Mouse (Mus musculus): ENCODE data around the gene H2-M10.2. TPM values are rescaled to one million over a fixed set of nuclear protein-coding genes. Genes with fewer than 3 reads are reported as not detected.
"Not testable (repeated sequence)": the region's sequence is repeated elsewhere in the genome, so short reads cannot be mapped to it uniquely, and the experiment has no call there.

H2-M10.2 gene
- polyA plus RNA-seq (2014; fragmentation: Nextera tagmentation; extraction: Ambion mirVana) = not detected in 2 replicates

GRCm38 (mm10) chr17:36286390-36286789 is at the start of gene H2-M10.2:
Gene H2-M10.2 (minus strand): TSS chr17:36286490.
- Histone ChIP-seq H3K27me3 (ENCODE audit: control insufficient read depth, insufficient read depth, low read length) (no peaks in the 10 kb centered on the region), H3K9me3 (ENCODE audit: control insufficient read depth, low read length) (no peaks in the 10 kb centered on the region; the same call in 1 of the 2 replicates), H3K4me2 (replicated peaks; ENCODE audit: low read depth, low read length) (no peak within 1 kb of the TSS), H3K9ac (ENCODE audit: low read depth, low read length) (no peak within 1 kb of the TSS), H3K36me3 (ENCODE audit: control insufficient read depth, insufficient read depth, low read length) (0 out of 2 replicates have a peak, but pooled peaks cover 3% of the 10 kb centered on the region), H3K4me1 (replicated peaks; ENCODE audit: control insufficient read depth, insufficient read depth, low read length) (no peaks in the 10 kb centered on the region), H3K27ac (ENCODE audit: low read depth, low read length) (no peak within 1 kb of the TSS), H3K4me3 (ENCODE audit: low read depth, low read length) (no peak within 1 kb of the TSS)
- ATAC-seq (ENCODE audit: low FRiP score) = no peak
- DNase-seq (ENCODE audit: low spot score) = no peak
- whole genome bisulfite sequencing = 90% methylated on average over 2 of the region's 2 CpGs

DNA sequence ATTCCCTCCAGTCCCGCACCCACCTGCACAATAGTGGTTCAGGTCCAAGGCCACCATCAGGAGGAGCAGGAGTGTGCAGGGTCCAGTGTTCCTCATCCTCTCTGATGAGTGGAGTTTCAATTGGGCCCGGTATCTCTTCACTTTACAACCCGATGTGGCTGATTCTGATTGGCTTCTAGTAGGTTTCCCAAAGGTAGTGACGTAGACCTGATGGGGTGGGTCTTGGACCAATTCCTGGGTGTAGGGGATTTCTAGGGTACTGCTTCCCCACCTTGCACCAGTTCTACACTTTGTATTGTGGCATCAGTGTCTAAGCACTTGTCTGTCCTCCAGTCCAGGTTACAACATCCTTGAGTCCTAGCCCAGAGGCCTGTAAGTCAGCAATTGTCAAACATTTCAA is 39.8 kb upstream of the H2-M10.2 start, which contains the start of gene H2-M10.1:
Gene H2-M10.1 (minus strand): TSS at position 101 of the 400 bp plus-strand sequence.
- 88% methylated on average over 4 of the region's 4 CpGs for WGBS
- H3K9me3 ChIP-seq (ENCODE audit: control insufficient read depth, low read length) = no peaks in the 10 kb centered on the region

DNA sequence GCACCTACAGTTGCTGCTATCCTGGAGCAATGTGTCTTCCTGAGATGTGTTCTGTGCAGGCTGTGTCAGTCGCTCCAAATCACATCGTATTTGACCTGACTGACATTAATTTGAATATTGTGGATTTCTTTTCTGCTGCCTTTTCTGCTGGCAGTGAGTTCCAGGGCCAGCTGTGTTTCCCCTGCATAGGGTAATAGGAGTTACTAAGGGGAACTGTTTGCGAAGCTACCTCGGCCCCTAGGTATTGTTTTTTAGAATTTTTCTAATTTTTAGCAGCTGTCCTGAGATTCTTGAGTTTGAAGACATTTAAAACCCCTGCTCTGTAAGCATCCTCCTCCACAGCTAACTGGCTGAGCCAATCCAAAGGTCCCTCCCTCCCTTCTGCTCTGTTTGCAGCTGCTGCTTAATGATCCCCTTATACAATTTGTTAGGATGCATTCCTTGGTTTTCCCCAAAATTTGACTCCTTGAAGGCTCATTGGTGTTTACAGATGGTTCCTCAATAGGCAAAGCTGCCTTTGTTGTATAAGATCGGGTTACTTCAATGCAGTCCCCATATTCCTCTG is 29.5 kb upstream of the H2-M10.2 start:
- Histone ChIP-seq H3K9ac (ENCODE audit: low read depth, low read length) (peak overlapping the region; percentile 57), H3K9me3 (ENCODE audit: control insufficient read depth, low read length) (no peaks in the 10 kb centered on the region), H3K4me1 (replicated peaks; ENCODE audit: control insufficient read depth, insufficient read depth, low read length) (no peaks in the 10 kb centered on the region), H3K27ac (ENCODE audit: low read depth, low read length) (no peak overlapping the region), H3K4me2 (replicated peaks; ENCODE audit: low read depth, low read length) (peak overlapping the region; percentile 55), H3K36me3 (ENCODE audit: control insufficient read depth, insufficient read depth, low read length) (no peaks in the 10 kb centered on the region), H3K27me3 (ENCODE audit: control insufficient read depth, insufficient read depth, low read length) (no peaks in the 10 kb centered on the region), H3K4me3 (ENCODE audit: low read depth, low read length) (peak overlapping the region; percentile 50)
- ATAC-seq (ENCODE audit: low FRiP score) (peak; percentile 20; the same call in 1 of the 2 replicates), DNase-seq (ENCODE audit: low spot score) (peak; percentile 7)
- WGBS = 31% methylated on average over 5 of the region's 5 CpGs

More for the DNA sequence above, 39.8 kb upstream of the H2-M10.2 start, which contains the start of gene H2-M10.1:
- Histone ChIP-seq H3K36me3 (ENCODE audit: control insufficient read depth, insufficient read depth, low read length) (no peaks in the 10 kb centered on the region), H3K4me1 (replicated peaks; ENCODE audit: control insufficient read depth, insufficient read depth, low read length) (no peaks in the 10 kb centered on the region), H3K27ac (ENCODE audit: low read depth, low read length) (no peak within 1 kb of the TSS), H3K9ac (ENCODE audit: low read depth, low read length) (no peak within 1 kb of the TSS), H3K27me3 (ENCODE audit: control insufficient read depth, insufficient read depth, low read length) (no peaks in the 10 kb centered on the region), H3K4me3 (ENCODE audit: low read depth, low read length) (no peak within 1 kb of the TSS), H3K4me2 (replicated peaks; ENCODE audit: low read depth, low read length) (no peak within 1 kb of the TSS)
- ATAC-seq (ENCODE audit: low FRiP score) = no peak
- no peak for DNase-seq (ENCODE audit: low spot score)

GRCm38 (mm10) chr17:36315041-36315688 is 28.9 kb upstream of the H2-M10.2 start:
- DNase-seq (ENCODE audit: low spot score) = peak; percentile 66
- Histone ChIP-seq H3K4me2 (replicated peaks; ENCODE audit: low read depth, low read length) (peak overlapping the region; percentile 55), H3K9me3 (ENCODE audit: control insufficient read depth, low read length) (no peaks in the 10 kb centered on the region), H3K9ac (ENCODE audit: low read depth, low read length) (peak overlapping the region; percentile 57), H3K4me1 (replicated peaks; ENCODE audit: control insufficient read depth, insufficient read depth, low read length) (no peaks in the 10 kb centered on the region), H3K4me3 (ENCODE audit: low read depth, low read length) (peak overlapping the region; percentile 50), H3K27me3 (ENCODE audit: control insufficient read depth, insufficient read depth, low read length) (no peaks in the 10 kb centered on the region), H3K36me3 (ENCODE audit: control insufficient read depth, insufficient read depth, low read length) (no peaks in the 10 kb centered on the region), H3K27ac (ENCODE audit: low read depth, low read length) (peak overlapping the region; percentile 42)
- ATAC-seq (ENCODE audit: low FRiP score) = peak; percentile 87
- under 1% methylated on average over 19 of the region's 19 CpGs for WGBS

- 3% methylated on average over 9 of the region's 9 CpGs for WGBS
- Histone ChIP-seq H3K27me3 (ENCODE audit: control insufficient read depth, insufficient read depth, low read length) (no peaks in the 10 kb centered on the region), H3K4me3 (ENCODE audit: low read depth, low read length) (peak overlapping the region; percentile 50), H3K9me3 (ENCODE audit: control insufficient read depth, low read length) (no peaks in the 10 kb centered on the region), H3K4me2 (replicated peaks; ENCODE audit: low read depth, low read length) (peak overlapping the region; percentile 55), H3K9ac (ENCODE audit: low read depth, low read length) (no peak overlapping the region; the same call in 1 of the 2 replicates), H3K36me3 (ENCODE audit: control insufficient read depth, insufficient read depth, low read length) (no peaks in the 10 kb centered on the region), H3K4me1 (replicated peaks; ENCODE audit: control insufficient read depth, insufficient read depth, low read length) (no peaks in the 10 kb centered on the region), H3K27ac (ENCODE audit: low read depth, low read length) (no peak overlapping the region)
- ATAC-seq (ENCODE audit: low FRiP score) (peak; percentile 28; the same call in 1 of the 2 replicates), DNase-seq (ENCODE audit: low spot score) (peak; percentile 58)
Measured at GRCm38 (mm10) chr17:36314511-36314910, 28.2 kb upstream of the H2-M10.2 start.

DNA sequence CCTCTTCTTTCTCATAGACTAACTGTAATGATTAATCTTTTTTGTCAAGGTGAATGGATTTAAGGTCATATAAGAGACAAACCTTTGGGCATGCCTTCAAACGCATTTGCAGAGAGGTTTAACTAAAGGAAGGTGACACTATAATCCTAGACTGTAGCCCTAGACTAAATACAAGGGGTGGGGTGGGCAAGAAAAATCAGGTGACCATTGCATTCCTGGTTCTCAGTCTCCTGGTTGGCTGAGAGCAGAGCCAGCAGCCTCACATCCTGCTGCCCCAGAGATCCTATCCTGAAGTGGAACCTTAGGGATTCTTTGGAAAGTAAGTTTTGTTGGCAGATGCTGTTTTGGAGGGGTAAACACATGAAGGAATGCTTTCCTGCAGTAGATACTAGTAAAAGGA is 23.0 kb upstream of the H2-M10.2 start:
- no peaks in the 10 kb centered on the region for H3K4me1 ChIP-seq (replicated peaks; ENCODE audit: control insufficient read depth, insufficient read depth, low read length)
- no peaks in the 10 kb centered on the region for H3K36me3 ChIP-seq (ENCODE audit: control insufficient read depth, insufficient read depth, low read length)
- 23% methylated on average over 1 of the region's 1 CpGs for WGBS
- H3K27ac ChIP-seq (ENCODE audit: low read depth, low read length) = no peak overlapping the region
- no peaks in the 10 kb centered on the region for H3K9me3 ChIP-seq (ENCODE audit: control insufficient read depth, low read length)
- no peak overlapping the region for H3K9ac ChIP-seq (ENCODE audit: low read depth, low read length)
- no peaks in the 10 kb centered on the region for H3K27me3 ChIP-seq (ENCODE audit: control insufficient read depth, insufficient read depth, low read length)
- no peak overlapping the region for H3K4me2 ChIP-seq (replicated peaks; ENCODE audit: low read depth, low read length)
- DNase-seq (ENCODE audit: low spot score) (no peak), ATAC-seq (ENCODE audit: low FRiP score) (no peak)
- H3K4me3 ChIP-seq (ENCODE audit: low read depth, low read length) = no peak overlapping the region

GRCm38 (mm10) chr17:36308855-36309254 is 22.6 kb upstream of the H2-M10.2 start:
- H3K9ac ChIP-seq (ENCODE audit: low read depth, low read length); H3K4me2 ChIP-seq (replicated peaks; ENCODE audit: low read depth, low read length); H3K27me3 ChIP-seq (ENCODE audit: control insufficient read depth, insufficient read depth, low read length); H3K4me1 ChIP-seq (replicated peaks; ENCODE audit: control insufficient read depth, insufficient read depth, low read length); H3K4me3 ChIP-seq (ENCODE audit: low read depth, low read length); ATAC-seq (ENCODE audit: low FRiP score); H3K9me3 ChIP-seq (ENCODE audit: control insufficient read depth, low read length); H3K36me3 ChIP-seq (ENCODE audit: control insufficient read depth, insufficient read depth, low read length); H3K27ac ChIP-seq (ENCODE audit: low read depth, low read length): not testable (repeated sequence)
- 0% methylated on average over 3 of the region's 3 CpGs for WGBS
- peak; percentile 81 for DNase-seq (ENCODE audit: low spot score)

DNA sequence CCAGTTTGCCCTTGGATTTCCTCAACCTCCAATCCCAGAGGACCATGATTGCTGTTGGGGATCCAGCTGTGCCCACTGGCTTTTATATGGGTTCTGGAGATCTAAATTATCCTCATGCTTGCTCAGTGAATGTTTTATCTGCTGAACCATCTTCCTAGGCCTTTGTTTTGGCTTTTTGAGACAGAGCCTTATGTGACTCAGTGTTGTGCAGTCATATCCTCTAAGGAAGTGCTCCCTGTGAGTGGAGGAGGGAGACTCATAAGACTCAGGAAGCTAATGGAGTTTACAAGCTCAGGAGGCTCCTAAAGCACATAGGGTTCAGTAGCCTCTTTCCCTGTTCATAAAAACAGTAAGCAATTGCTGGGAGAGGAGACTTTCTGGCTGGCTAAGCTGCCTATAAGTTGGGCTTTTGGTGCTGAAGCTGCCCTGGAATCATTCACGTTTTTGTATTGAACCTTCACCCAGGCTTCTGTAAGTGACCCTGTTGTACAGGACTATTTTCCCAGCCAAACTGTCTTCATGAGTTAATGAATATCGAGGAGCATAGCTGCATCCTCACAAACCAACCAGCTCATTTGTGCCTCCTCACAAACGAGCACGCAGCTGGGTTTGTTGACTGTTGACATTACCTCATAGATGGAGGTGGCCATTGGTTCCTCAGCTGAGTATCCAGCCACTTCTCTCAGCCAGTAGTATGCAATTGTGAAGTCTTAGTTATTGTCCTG is 4.6 kb downstream of the H2-M10.2 start:
- Histone ChIP-seq H3K36me3 (ENCODE audit: control insufficient read depth, insufficient read depth, low read length) (0 out of 2 replicates have a peak, but pooled peaks cover 3% of the 10 kb centered on the region), H3K27ac (ENCODE audit: low read depth, low read length) (no peak overlapping the region), H3K4me2 (replicated peaks; ENCODE audit: low read depth, low read length) (no peak overlapping the region), H3K27me3 (ENCODE audit: control insufficient read depth, insufficient read depth, low read length) (no peaks in the 10 kb centered on the region), H3K9me3 (ENCODE audit: control insufficient read depth, low read length) (no peaks in the 10 kb centered on the region; the same call in 1 of the 2 replicates), H3K9ac (ENCODE audit: low read depth, low read length) (no peak overlapping the region), H3K4me1 (replicated peaks; ENCODE audit: control insufficient read depth, insufficient read depth, low read length) (no peaks in the 10 kb centered on the region), H3K4me3 (ENCODE audit: low read depth, low read length) (no peak overlapping the region)
- no peak for DNase-seq (ENCODE audit: low spot score)
- 96% methylated on average over 4 of the region's 4 CpGs for WGBS
- ATAC-seq (ENCODE audit: low FRiP score) = no peak

Measured in hindbrain, embryonic 11.5 days (tissue).